ENCODE assay signal across 17 mouse cellular contexts in genomic region chr13:15079148-15079547, GRCm38 (mm10).
DNase-seq lines count a peak whose midpoint lies in the region; ATAC-seq and TF ChIP-seq lines count a peak whose summit lies in the region.
"Had no signal": no experiment of that assay in that cellular context is flagged by ENCODE, and none has a peak within 500 bp of the region (broad histone marks: within the 10 kb centered on the region; RNA-seq: fewer than 3 reads in every experiment).

No protein-coding gene starts in this region.

- no peak overlapping the region for H3K4me2 ChIP-seq in embryonic facial prominence, embryonic 11.5 days (ENCODE audit: low read depth, low read length)
- H3K4me2 ChIP-seq in limb, embryonic 12.5 days, result no peak overlapping the region
- no peak overlapping the region for H3K4me2 ChIP-seq in embryonic facial prominence, embryonic 14.5 days (ENCODE audit: low read depth, low read length)
- H3K4me2 ChIP-seq in limb, embryonic 14.5 days (replicated peaks; ENCODE audit: low read depth, low read length, severe bottlenecking), result no peak overlapping the region

- H3K9ac ChIP-seq in embryonic facial prominence, embryonic 11.5 days (replicated peaks; ENCODE audit: low read length), result no peak overlapping the region
- no peak overlapping the region for H3K9ac ChIP-seq in limb, embryonic 12.5 days (replicated peaks)
- no peak overlapping the region for H3K9ac ChIP-seq in embryonic facial prominence, embryonic 14.5 days (ENCODE audit: low read depth, low read length)
- no peak overlapping the region for H3K9ac ChIP-seq in limb, embryonic 14.5 days (ENCODE audit: low read depth, low read length, severe bottlenecking)
- H3K9ac ChIP-seq: liver, embryonic 14.5 days had no signal

- H3K36me3 ChIP-seq in embryonic facial prominence, embryonic 11.5 days (replicated peaks; ENCODE audit: control insufficient read depth, insufficient read depth, low read depth, low read length), result no peaks in the 10 kb centered on the region
- no peaks in the 10 kb centered on the region for H3K36me3 ChIP-seq in embryonic facial prominence, embryonic 10.5 days (replicated peaks)
- no peaks in the 10 kb centered on the region for H3K36me3 ChIP-seq in limb, embryonic 12.5 days
- no peaks in the 10 kb centered on the region for H3K36me3 ChIP-seq in limb, embryonic 10.5 days
- H3K36me3 ChIP-seq in embryonic facial prominence, embryonic 14.5 days (ENCODE audit: control insufficient read depth, insufficient read depth, low read length), result no peaks in the 10 kb centered on the region
- no peaks in the 10 kb centered on the region for H3K36me3 ChIP-seq in limb, embryonic 14.5 days (ENCODE audit: control insufficient read depth, insufficient read depth, low read length)

- no peak overlapping the region for H3K4me3 ChIP-seq in embryonic facial prominence, embryonic 11.5 days (ENCODE audit: low read depth, low read length)
- no peak overlapping the region for H3K4me3 ChIP-seq in embryonic facial prominence, embryonic 10.5 days
- H3K4me3 ChIP-seq in limb, embryonic 12.5 days (replicated peaks), result no peak overlapping the region
- H3K4me3 ChIP-seq in limb, embryonic 10.5 days, result no peak overlapping the region
- no peak overlapping the region for H3K4me3 ChIP-seq in embryonic facial prominence, embryonic 14.5 days (ENCODE audit: low read depth, low read length)
- no peak overlapping the region for H3K4me3 ChIP-seq in limb, embryonic 14.5 days (replicated peaks; ENCODE audit: low read length)

- no peak overlapping the region for H3K27ac ChIP-seq in embryonic facial prominence, embryonic 11.5 days (replicated peaks; ENCODE audit: low read depth, low read length)
- H3K27ac ChIP-seq in embryonic facial prominence, embryonic 10.5 days (replicated peaks), result no peak overlapping the region
- H3K27ac ChIP-seq in limb, embryonic 12.5 days, result 0 out of 2 replicates have a peak overlapping the region, but pooled peaks have one; percentile 18
- no peak overlapping the region for H3K27ac ChIP-seq in limb, embryonic 10.5 days
- no peak overlapping the region for H3K27ac ChIP-seq in embryonic facial prominence, embryonic 14.5 days (replicated peaks; ENCODE audit: low read depth, low read length)
- no peak overlapping the region for H3K27ac ChIP-seq in limb, embryonic 14.5 days (replicated peaks; ENCODE audit: low read depth, low read length)
- H3K27ac ChIP-seq: liver, embryonic 14.5 days had no signal

- no peaks in the 10 kb centered on the region for H3K27me3 ChIP-seq in embryonic facial prominence, embryonic 11.5 days (ENCODE audit: control insufficient read depth, insufficient read depth, low read length)
- no peaks in the 10 kb centered on the region for H3K27me3 ChIP-seq in embryonic facial prominence, embryonic 10.5 days (replicated peaks; ENCODE audit: low read depth, poor library complexity, severe bottlenecking)
- H3K27me3 ChIP-seq in limb, embryonic 12.5 days, result no peaks in the 10 kb centered on the region
- H3K27me3 ChIP-seq in limb, embryonic 10.5 days (ENCODE audit: low read depth, poor library complexity, severe bottlenecking), result no peaks in the 10 kb centered on the region
- H3K27me3 ChIP-seq in embryonic facial prominence, embryonic 14.5 days (replicated peaks; ENCODE audit: control insufficient read depth, insufficient read depth, low read length), result no peaks in the 10 kb centered on the region
- no peaks in the 10 kb centered on the region for H3K27me3 ChIP-seq in limb, embryonic 14.5 days (ENCODE audit: control insufficient read depth, insufficient read depth, low read length)
- H3K27me3 ChIP-seq: CH12.LX had no signal

- H3K4me1 ChIP-seq in embryonic facial prominence, embryonic 11.5 days (ENCODE audit: control insufficient read depth, insufficient read depth, low read length), result no peaks in the 10 kb centered on the region
- peaks cover 8% of the 10 kb centered on the region for H3K4me1 ChIP-seq in embryonic facial prominence, embryonic 10.5 days
- peaks cover 10% of the 10 kb centered on the region for H3K4me1 ChIP-seq in limb, embryonic 12.5 days (replicated peaks)
- peaks cover 9% of the 10 kb centered on the region for H3K4me1 ChIP-seq in limb, embryonic 10.5 days
- no peaks in the 10 kb centered on the region for H3K4me1 ChIP-seq in embryonic facial prominence, embryonic 14.5 days (ENCODE audit: control insufficient read depth, insufficient read depth, low read length)
- H3K4me1 ChIP-seq in limb, embryonic 14.5 days (ENCODE audit: control insufficient read depth, insufficient read depth, low read length), result peaks cover 6% of the 10 kb centered on the region; the same call in 1 of the 2 replicates

- ATAC-seq in embryonic facial prominence, embryonic 11.5 days (replicated peaks; ENCODE audit: insufficient number of reproducible peaks, low FRiP score, low TSS enrichment, low read depth), result peak; percentile 56; the same call in 1 of the 2 replicates
- no peak; the same call in 1 of the 2 replicates for ATAC-seq in limb, embryonic 12.5 days (ENCODE audit: insufficient number of reproducible peaks, insufficient read depth, low FRiP score, low TSS enrichment, low read depth)
- ATAC-seq in embryonic facial prominence, embryonic 14.5 days (ENCODE audit: low read depth), result peak; percentile 84
- peak; percentile 84 for ATAC-seq in limb, embryonic 14.5 days (ENCODE audit: low FRiP score, low read depth)
- no peak for ATAC-seq in megakaryocyte, adult 5-6 weeks (ENCODE audit: poor library complexity, severe bottlenecking)

- no peaks in the 10 kb centered on the region for H3K9me3 ChIP-seq in embryonic facial prominence, embryonic 11.5 days (replicated peaks; ENCODE audit: control insufficient read depth, low read length)
- H3K9me3 ChIP-seq in embryonic facial prominence, embryonic 10.5 days, result no peaks in the 10 kb centered on the region
- H3K9me3 ChIP-seq in limb, embryonic 12.5 days, result no peaks in the 10 kb centered on the region
- no peaks in the 10 kb centered on the region for H3K9me3 ChIP-seq in limb, embryonic 10.5 days (replicated peaks)
- peaks cover 3% of the 10 kb centered on the region; the same call in 1 of the 2 replicates for H3K9me3 ChIP-seq in embryonic facial prominence, embryonic 14.5 days (ENCODE audit: control insufficient read depth, low read length)
- no peaks in the 10 kb centered on the region for H3K9me3 ChIP-seq in limb, embryonic 14.5 days (ENCODE audit: control insufficient read depth, low read length)

- TF ChIP-seq POLR2A in limb, embryonic 14.5 days (IDR thresholded peaks at IDR 0.05; ENCODE audit: borderline replicate concordance, extremely low read depth, insufficient read depth, insufficient read length), result no peak

- peak; percentile 30 for DNase-seq in embryonic facial prominence, embryonic 11.5 days (ENCODE audit: low spot score)
- DNase-seq in embryonic facial prominence, embryonic 10.5 days (ENCODE audit: low spot score), result no peak
- DNase-seq in limb, embryonic 10.5 days (ENCODE audit: low spot score), result no peak
- peak; percentile 71 for DNase-seq in embryonic facial prominence, embryonic 14.5 days (ENCODE audit: low spot score)
- DNase-seq in limb, embryonic 14.5 days (ENCODE audit: low spot score), result peak; percentile 47
- DNase-seq in liver, result no peak
- DNase-seq: cerebellum, postnatal 14 days; heart, adult 11 months; kidney, adult 8-10 months; kidney, postnatal 36 days; retina, postnatal 1 day; right cerebral cortex, postnatal 4 days; thymus, postnatal 4 days had no signal

Comparison
In these comparisons a context has a peak if more than half of its experiments do, and no peak if none do; other contexts are left out.
1. ATAC-seq: peak in embryonic facial prominence, embryonic 11.5 days (single experiment), embryonic facial prominence, embryonic 14.5 days (single experiment) and limb, embryonic 14.5 days (single experiment); none in limb, embryonic 12.5 days (single experiment) and megakaryocyte, adult 5-6 weeks (single experiment).
2. DNase-seq: peak in embryonic facial prominence, embryonic 11.5 days (single experiment), embryonic facial prominence, embryonic 14.5 days (single experiment) and limb, embryonic 14.5 days (single experiment); none in embryonic facial prominence, embryonic 10.5 days (single experiment), limb, embryonic 10.5 days (single experiment) and liver (single experiment).